Mouse (Mus musculus) hindbrain, embryonic 13.5 days (tissue): ENCODE results near the gene Prkab2. TPM values are rescaled to one million over a fixed set of nuclear protein-coding genes. Genes with fewer than 3 reads are reported as not detected.

Experiments
- ATAC-seq: fragments of 200-750 bp; cut with Nextera tagmentation; 2 replicates; pipeline ENCODE4 v1.8.0; 2017; ENCODE audit warnings: moderate TSS enrichment; ENCODE audit not compliant: low FRiP score
- H3K27ac ChIP-seq: fragments of 300-500 bp; sonication (generic); 2 replicates; pipeline ENCODE4 v1.5.1; 2015; ENCODE audit warnings: inconsistent platforms, mild to moderate bottlenecking, moderate library complexity
- H3K27me3 ChIP-seq: fragments of 300-500 bp; sonication (generic); 2 replicates; pipeline ENCODE4 v1.6.1; 2015; ENCODE audit warnings: mild to moderate bottlenecking, inconsistent platforms
- H3K36me3 ChIP-seq: fragments of 300-500 bp; sonication (generic); 2 replicates; pipeline ENCODE4 v1.6.1; 2015; ENCODE audit warnings: mild to moderate bottlenecking, inconsistent platforms
- H3K4me1 ChIP-seq: fragments of 300-500 bp; sonication (generic); replicated peaks from 2 replicates; pipeline ENCODE4 v1.6.1; 2015; ENCODE audit warnings: inconsistent platforms
- H3K4me2 ChIP-seq: fragments of 300-500 bp; sonication (generic); 2 replicates; pipeline ENCODE4 v1.6.1; 2015; ENCODE audit warnings: inconsistent platforms, mild to moderate bottlenecking, moderate library complexity
- H3K4me3 ChIP-seq: fragments of 300-500 bp; sonication (generic); 2 replicates; pipeline ENCODE4 v1.5.1; 2015; ENCODE audit warnings: mild to moderate bottlenecking, inconsistent platforms
- H3K9ac ChIP-seq: fragments of 300-500 bp; sonication (generic); 2 replicates; pipeline ENCODE4 v1.6.1; 2015; ENCODE audit warnings: mild to moderate bottlenecking, inconsistent platforms
- H3K9me3 ChIP-seq: fragments of 300-500 bp; sonication (generic); 2 replicates; pipeline ENCODE4 v1.6.1; 2016; ENCODE audit warnings: inconsistent platforms
- WGBS: fragments of 180-500 bp; shearing (Covaris S2); methylation state at CpG from one replicate; pipeline ENCODE4 v1.1.7; 2015; 5-methylcytosine and 5-hydroxymethylcytosine counted together
- microRNA-seq: library from miRNA; unstranded; fragments of <30 nt; microRNA quantifications from one replicate; pipeline ENCODE4, GENCODE M21; 2016
- polyA plus RNA-seq: library from polyadenylated mRNA; unstranded; fragments of >200 nt; fragmentation: Nextera tagmentation; extraction: Ambion mirVana; gene quantifications from 2 replicates; pipeline ENCODE4 v1.2.1, GENCODE M21; 2015

Prkab2 gene
- polyA plus RNA-seq, 1 experiment from 2014 or later: 9.2 TPM

DNA sequence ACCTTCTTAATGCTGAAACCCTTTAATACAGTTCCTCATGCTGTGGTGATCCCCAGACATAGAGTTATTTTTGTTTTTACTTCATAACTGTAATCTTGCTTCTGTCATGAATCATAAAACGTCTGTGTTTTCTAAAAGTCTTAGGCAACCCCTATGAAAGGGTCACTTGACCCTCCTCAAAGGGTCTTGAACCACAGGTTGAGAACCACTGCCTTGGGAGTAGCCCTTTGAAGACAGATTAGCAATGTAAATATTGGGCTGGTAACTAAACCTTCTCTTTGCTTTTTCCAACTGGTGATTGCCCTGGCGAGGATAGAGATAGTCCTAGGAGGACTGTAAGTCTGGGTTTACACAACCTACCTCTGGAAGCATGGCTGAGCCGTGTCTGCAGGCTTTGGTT is 43.2 kb downstream of the Prkab2 start:
- Histone ChIP-seq H3K9me3 (no peaks in the 10 kb centered on the region), H3K9ac (no peak overlapping the region), H3K4me1 (no peaks in the 10 kb centered on the region), H3K27ac (no peak overlapping the region), H3K4me2 (no peak overlapping the region), H3K27me3 (no peaks in the 10 kb centered on the region), H3K4me3 (no peak overlapping the region), H3K36me3 (peaks cover 53% of the 10 kb centered on the region)
- 74% methylated on average over 3 of the region's 3 CpGs for whole genome bisulfite sequencing
- ATAC-seq: no peak

DNA sequence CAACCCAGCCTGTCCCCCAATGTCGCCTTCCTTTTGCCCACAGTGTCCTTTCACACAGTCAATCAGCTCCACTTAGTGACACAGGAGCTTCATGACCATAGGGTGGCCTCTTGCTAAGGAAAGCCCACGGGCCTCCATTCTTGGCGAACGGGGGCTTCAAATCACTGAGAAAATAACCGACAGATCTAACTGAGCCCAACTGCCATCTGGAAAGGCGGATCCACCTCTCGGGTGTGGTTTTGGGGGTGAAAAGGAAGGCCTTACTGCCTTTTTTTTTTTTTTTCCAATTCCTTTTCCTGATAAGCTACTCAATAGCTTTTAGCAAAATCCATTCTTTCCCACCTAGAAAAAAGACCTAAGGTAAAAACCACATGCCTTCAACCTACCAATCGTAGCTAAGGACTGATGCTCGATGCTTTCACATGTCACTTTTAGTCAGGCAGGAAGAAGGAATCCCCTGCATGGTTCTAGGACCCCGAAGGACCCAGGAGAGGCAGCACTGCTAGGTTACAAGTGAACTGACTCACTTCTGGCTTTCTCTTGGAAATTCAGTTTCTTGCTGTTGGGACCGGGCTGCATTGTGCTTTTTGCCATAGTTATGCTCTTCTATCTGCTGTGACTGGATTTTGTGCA is 44.6 kb downstream of the Prkab2 start:
- Histone ChIP-seq H3K9me3 (no peaks in the 10 kb centered on the region), H3K4me2 (no peak overlapping the region), H3K27ac (no peak overlapping the region), H3K9ac (no peak overlapping the region), H3K4me3 (no peak overlapping the region), H3K4me1 (no peaks in the 10 kb centered on the region), H3K27me3 (no peaks in the 10 kb centered on the region), H3K36me3 (peaks cover 55% of the 10 kb centered on the region)
- 95% methylated on average over 11 of the region's 11 CpGs for WGBS
- ATAC-seq: no peak

DNA sequence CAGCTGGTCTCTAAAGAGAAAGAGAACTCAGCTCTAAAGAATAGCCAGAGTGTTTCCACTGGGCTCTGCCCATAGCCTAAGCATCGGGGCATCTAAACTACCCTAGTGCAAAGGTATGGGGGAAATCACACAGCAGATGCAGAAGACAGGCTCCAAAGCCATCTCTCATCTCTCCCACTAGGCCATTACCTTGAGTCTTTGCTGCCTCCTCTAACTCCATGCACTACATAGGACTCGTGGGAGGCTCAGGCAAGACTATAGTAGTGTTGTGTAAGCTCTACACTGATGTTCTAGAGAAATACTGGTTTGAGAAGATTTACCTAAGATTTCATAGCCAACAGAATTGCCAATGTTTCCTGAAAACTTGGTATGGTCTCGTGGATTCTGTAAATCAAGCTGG is 47.5 kb downstream of the Prkab2 start:
- ATAC-seq: no peak
- no peaks in the 10 kb centered on the region for H3K9me3 ChIP-seq
- peaks cover 46% of the 10 kb centered on the region for H3K36me3 ChIP-seq
- H3K4me2 ChIP-seq: no peak overlapping the region
- H3K4me1 ChIP-seq: no peaks in the 10 kb centered on the region
- H3K27me3 ChIP-seq: no peaks in the 10 kb centered on the region
- no peak overlapping the region for H3K27ac ChIP-seq
- H3K4me3 ChIP-seq: no peak overlapping the region
- no peak overlapping the region for H3K9ac ChIP-seq
- 91% methylated on average over 3 of the region's 3 CpGs for WGBS

DNA sequence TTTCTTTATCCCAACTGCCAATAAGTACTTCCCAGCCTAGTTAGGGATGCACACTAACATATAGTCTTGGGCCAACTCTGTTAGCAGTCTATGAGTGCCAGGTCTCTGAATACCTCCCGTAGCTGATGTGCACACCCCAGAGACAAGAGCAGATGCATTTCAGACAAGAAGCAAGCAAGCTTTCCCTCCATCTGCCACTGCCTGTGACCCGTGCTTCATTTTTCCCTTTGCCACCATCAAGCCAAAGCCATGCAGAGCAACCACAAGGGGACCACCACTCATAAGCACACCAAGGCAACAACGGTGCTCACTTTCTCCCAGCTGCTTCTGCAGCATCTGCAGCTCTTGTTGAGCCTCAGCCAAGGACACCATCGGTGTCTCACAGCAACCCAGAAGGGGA is 48.6 kb downstream of the Prkab2 start:
- H3K36me3 ChIP-seq: peaks cover 36% of the 10 kb centered on the region

DNA sequence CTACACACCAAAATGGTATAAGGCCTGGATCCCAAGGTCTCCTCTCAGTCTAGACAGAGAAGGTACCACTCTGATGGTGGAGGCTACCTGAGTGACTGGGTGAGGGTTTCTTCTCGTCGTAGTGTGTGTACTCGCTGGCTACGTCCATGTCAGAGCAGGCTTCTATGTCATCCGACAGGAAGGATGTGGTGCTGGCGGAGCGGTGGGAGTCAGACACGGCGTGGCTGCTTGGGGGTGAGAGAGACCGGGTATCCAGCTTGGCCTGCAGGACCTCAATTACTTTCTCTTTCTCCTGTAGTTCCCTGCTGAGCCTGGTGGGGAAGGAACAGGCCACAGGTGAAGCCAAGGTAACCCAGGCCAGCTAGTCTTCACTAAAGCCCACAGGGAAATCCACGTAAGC is 52.1 kb downstream of the Prkab2 start:
- Histone ChIP-seq H3K4me3 (no peak overlapping the region), H3K4me2 (no peak overlapping the region), H3K36me3 (peaks cover 29% of the 10 kb centered on the region), H3K4me1 (no peaks in the 10 kb centered on the region), H3K27me3 (no peaks in the 10 kb centered on the region), H3K9me3 (no peaks in the 10 kb centered on the region), H3K9ac (no peak overlapping the region), H3K27ac (no peak overlapping the region)
- 93% methylated on average over 11 of the region's 11 CpGs for WGBS
- no peak for ATAC-seq

More for the DNA sequence above, 48.6 kb downstream of the Prkab2 start:
- Histone ChIP-seq H3K9ac (no peak overlapping the region), H3K4me3 (no peak overlapping the region), H3K4me2 (no peak overlapping the region), H3K9me3 (no peaks in the 10 kb centered on the region), H3K4me1 (no peaks in the 10 kb centered on the region), H3K27me3 (no peaks in the 10 kb centered on the region), H3K27ac (no peak overlapping the region)
- ATAC-seq: no peak
- 92% methylated on average over 4 of the region's 4 CpGs for WGBS

DNA sequence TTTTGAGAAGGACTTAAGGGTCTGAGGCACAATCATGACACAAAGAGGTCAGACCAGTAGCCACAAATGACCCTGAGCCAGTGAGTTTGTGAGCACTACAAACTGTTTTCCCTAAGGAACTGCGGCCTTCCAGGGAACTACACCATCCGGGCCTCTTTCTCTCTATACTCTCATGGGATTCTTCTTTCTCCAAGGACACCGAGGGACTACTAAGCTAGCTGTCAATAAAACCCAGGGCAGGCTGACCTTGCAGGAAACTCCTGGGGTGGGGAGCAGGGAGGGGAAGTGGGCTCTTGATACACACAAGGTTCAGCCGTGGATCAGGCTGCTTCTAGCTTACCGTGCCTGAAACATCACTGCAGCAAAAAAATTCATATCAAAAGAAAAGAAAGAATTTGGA is 52.9 kb downstream of the Prkab2 start:
- Histone ChIP-seq H3K27me3 (no peaks in the 10 kb centered on the region), H3K4me1 (no peaks in the 10 kb centered on the region), H3K36me3 (peaks cover 37% of the 10 kb centered on the region), H3K9ac (no peak overlapping the region), H3K4me2 (no peak overlapping the region), H3K4me3 (no peak overlapping the region), H3K9me3 (no peaks in the 10 kb centered on the region), H3K27ac (no peak overlapping the region)
- 58% methylated on average over 5 of the region's 5 CpGs for WGBS
- ATAC-seq: no peak

DNA sequence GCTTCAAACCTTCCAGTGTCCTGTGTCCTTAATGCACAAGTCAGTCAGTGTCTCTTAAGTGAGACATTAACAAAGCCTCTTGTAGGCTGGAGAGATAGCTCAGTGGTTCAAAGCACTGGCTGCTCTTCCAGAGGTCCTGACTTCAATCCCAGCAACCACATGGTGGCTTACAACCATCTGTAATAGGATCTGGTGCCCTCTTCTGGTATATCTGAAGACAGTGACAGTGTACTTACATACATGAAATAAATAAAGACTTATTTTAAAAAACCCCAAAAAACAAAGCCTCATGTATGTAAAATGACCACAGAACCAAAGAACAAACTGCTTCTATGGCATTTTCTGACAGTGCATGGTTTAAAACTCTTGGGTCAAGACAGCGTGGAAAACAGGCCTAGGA is 57.9 kb downstream of the Prkab2 start:
- H3K9me3 ChIP-seq: no peaks in the 10 kb centered on the region
- H3K4me1 ChIP-seq: no peaks in the 10 kb centered on the region
- no peak for ATAC-seq
- no peak overlapping the region for H3K9ac ChIP-seq
- peaks cover 48% of the 10 kb centered on the region for H3K36me3 ChIP-seq
- WGBS: 97% methylated on average over 1 of the region's 1 CpGs
- H3K27me3 ChIP-seq: no peaks in the 10 kb centered on the region
- no peak overlapping the region for H3K27ac ChIP-seq
- no peak overlapping the region for H3K4me3 ChIP-seq
- no peak overlapping the region for H3K4me2 ChIP-seq

DNA sequence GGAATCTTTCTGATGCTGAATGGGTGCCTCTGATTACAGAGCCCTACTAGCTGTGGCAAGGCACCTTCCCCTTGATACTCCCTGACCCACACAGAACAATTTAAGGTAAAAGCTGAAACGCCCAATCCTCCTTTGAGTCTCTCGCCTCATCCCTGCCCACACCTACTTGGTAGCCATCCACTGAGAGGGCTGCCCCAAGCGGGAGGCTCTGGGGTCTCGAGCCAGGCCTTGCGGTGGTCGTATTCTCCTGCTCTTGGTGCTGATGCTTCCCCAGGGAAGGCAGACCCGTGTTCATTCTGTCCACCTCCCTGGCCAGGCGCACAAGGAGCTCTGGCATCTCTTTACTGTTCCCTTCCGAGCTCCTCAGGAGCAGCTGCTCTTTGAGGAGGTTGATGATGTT is 61.1 kb downstream of the Prkab2 start:
- no peaks in the 10 kb centered on the region for H3K27me3 ChIP-seq

More for the DNA sequence above, 61.1 kb downstream of the Prkab2 start:
- H3K9ac ChIP-seq: no peak overlapping the region
- H3K36me3 ChIP-seq: peaks cover 70% of the 10 kb centered on the region
- H3K4me3 ChIP-seq: no peak overlapping the region
- no peak overlapping the region for H3K27ac ChIP-seq
- H3K4me1 ChIP-seq: no peaks in the 10 kb centered on the region
- ATAC-seq: no peak
- H3K9me3 ChIP-seq: peaks cover 12% of the 10 kb centered on the region; the same call in 1 of the 2 replicates
- no peak overlapping the region for H3K4me2 ChIP-seq
- 88% methylated on average over 9 of the region's 9 CpGs for WGBS

Small RNA genes within 50 kb of the gene (microRNA-seq; reads per million reads assigned to microRNA genes)
- not detected for gene Mir7225

Other genes with a start within 250 kb of the Prkab2 start
- gene Olfr1402, start 236.2 kb upstream of the Prkab2 start, polyA plus RNA-seq: not detected in 2 replicates
- gene Chd1l, start 48.0 kb upstream of the Prkab2 start, polyA plus RNA-seq: 6.8 and 7.2 TPM in 2 replicates
- 0.57 and 0.69 TPM in 2 replicates for gene Fmo5, start 29.4 kb upstream of the Prkab2 start, polyA plus RNA-seq
- not detected in 2 replicates for gene Gm17651, start 16.5 kb downstream of the Prkab2 start, polyA plus RNA-seq
- gene Pde4dip, start 230.5 kb downstream of the Prkab2 start, polyA plus RNA-seq: 58.6 and 60.4 TPM in 2 replicates
- 103 and 105 TPM in 2 replicates for gene Sec22b, start 243.0 kb downstream of the Prkab2 start, polyA plus RNA-seq